Mouse (Mus musculus) megakaryocyte progenitor cell, adult 5-6 weeks (primary cell): Measurements from ENCODE around the gene Gm11562. TPM values are rescaled to one million over a fixed set of nuclear protein-coding genes. Genes with fewer than 3 reads are reported as not detected.

ENCODE experiments used
- ATAC-seq: replicated peaks from 2 replicates; pipeline ENCODE4 v1.8.0; 2016; ENCODE audit warnings: mild to moderate bottlenecking, moderate TSS enrichment, inconsistent platforms; ENCODE audit not compliant: poor library complexity
- total RNA-seq, 2 experiments: library from RNA; stranded (forward) in 1 of 2; stranded (reverse) in 1 of 2; fragments of 157-497, 149-512 nt in 1 of 2; fragments of 200-1000 nt in 1 of 2; gene quantifications; 2 replicates each; pipeline versions ENCODE4 v1.2.3 to v1.2.4; 2015 to 2017

The Gm11562 gene
- total RNA-seq, 2 experiments from 2014 or later, result not detected

DNA sequence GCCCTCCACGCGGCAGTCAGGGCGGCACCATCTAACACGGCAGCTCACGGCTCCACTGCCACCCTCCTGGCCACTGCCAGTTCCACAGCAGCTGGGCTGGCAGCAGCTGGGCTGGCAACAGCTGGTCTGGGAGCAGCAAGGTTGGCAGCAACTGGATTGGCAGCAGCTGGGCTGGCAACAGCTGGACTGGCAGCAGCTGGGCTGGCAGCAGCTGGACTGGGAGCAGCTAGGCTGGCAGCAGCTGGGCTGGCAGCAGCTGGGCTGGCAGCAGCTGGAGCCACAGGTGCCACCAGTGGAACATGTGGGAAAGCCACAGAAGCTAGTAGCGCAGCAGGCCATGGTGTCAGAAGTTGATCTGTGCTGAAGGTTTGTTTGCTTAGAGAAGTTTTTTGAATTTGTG lies 29.3 kb downstream of the Gm11562 start, which contains the start of gene Krtap1-3:
Gene Krtap1-3 (minus strand): TSS at position 359 of the 400 bp plus-strand sequence.
- no peak for ATAC-seq

DNA sequence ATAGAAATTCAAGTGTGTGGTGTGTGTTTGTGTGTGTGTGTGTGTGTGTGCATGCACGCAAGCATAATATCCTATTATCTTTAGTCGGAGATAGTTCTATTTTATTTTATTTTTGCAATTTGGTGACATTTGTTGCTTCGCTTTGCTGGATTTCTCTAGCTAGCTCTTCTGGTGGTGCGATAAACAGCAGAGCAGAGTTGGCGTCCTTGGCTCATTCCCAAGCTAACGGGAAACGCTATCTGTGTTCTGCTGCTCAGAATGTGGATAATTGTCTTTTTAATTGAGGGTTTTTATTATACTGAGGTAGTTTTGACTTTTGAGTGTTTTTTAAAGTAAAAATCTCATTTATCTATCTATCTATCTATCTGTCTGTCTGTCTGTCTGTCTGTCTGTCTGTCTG lies 35.1 kb downstream of the Gm11562 start:
- no peak for ATAC-seq

DNA sequence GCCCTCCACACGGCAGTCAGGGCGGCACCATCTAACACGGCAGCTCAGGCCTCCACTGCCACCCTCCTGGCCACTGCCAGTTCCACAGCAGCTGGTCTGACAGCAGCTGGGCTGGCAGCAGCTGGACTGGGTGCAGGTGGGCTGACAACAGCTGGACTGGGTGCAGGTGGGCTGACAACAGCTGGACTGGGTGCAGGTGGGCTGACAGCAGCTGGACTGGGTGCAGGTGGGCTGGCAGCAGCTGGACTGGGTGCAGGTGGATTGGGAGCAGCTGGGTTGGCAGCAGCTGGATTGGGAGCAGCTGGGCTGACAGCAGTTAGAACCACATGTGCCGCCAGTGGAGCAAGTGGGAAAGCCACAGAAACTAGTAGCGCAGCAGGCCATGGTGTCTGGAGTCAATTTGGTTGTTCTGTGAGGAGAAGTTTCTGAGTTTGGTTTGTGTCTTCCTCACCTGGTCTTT lies 37.0 kb downstream of the Gm11562 start, which contains the start of gene Krtap1-4:
Gene Krtap1-4 (minus strand): TSS at position 410 of the 460 bp plus-strand sequence.
- no peak for ATAC-seq

DNA sequence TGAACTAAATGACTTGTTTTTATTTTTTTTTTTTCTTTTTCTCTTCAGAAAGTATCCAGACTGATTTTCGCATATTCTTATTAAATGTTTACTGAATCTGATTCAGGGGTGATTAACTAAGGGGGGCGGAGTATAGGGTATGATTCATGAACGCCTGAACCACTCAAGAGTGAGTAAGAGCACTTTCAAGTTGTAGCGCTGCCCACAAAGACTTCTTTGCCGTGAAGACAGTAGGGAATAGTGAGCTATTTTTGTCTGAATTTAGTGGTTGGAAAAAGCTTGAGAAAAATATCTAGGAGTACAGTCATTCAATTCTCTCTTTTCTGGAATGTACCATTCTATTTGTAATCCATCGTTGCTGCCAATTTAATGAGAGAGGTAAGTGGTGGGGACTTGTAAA lies 38.7 kb downstream of the Gm11562 start:
- no peak for ATAC-seq

DNA sequence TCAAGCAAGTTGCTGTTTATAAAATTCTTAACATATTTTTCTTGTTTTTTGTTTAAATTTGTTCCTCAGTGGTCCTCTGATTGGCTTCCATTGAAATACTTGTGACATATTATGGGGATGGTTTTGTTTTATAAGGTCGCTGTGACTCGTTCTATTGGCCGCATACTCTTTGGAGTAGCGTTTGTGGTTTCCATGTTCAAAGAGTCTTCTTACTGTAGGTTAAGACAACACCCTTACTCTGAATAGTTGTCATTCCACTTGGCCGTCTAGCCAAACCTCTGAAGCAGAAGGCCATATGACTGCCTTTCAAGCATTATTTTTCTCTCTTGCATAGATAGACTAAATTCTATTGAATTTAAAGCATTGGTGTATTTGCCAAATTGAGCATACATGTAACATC lies 39.2 kb downstream of the Gm11562 start:
- ATAC-seq, result no peak

DNA sequence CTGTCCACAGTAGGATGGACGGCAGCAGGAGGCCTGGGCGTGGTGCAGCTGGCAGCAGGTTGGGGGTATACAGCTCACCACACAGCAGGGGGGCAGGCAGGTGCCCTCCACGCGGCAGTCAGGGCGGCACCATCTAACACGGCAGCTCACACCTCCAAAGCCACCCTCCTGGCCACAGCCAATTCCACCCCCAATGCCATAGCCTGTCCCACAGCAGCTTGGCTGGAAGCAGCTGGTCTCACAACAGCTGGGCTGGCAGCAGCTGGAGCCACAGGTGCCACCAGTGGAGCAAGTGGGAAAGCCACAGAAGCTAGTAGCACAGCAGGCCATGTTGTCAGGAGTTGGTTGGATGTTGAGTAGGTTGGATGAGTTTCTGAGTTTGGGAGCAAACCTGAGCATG lies 39.6 kb downstream of the Gm11562 start, which contains the start of gene Krtap1-5:
Gene Krtap1-5 (minus strand): TSS at position 381 of the 400 bp plus-strand sequence.
- ATAC-seq, result no peak

DNA sequence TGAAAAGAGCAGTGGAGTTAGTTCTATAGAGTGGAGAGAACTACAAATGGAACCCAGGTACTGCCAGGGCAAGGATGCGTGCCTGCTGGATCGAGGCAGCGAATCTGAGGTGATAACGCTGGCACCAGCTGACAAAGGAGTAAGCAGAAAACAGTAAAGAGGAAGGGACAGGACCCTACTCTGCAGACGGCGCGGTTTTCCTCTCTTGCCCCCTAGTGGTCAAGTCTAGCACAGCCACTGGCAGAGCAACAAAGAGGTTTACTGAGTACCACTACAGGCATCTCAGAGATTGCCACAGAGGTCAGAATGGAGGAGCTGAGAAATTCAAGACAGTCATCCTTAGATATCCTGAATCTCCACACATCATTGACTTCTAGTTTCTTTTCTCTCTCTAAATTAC lies 46.1 kb downstream of the Gm11562 start:
- ATAC-seq, result peak; percentile 92

DNA sequence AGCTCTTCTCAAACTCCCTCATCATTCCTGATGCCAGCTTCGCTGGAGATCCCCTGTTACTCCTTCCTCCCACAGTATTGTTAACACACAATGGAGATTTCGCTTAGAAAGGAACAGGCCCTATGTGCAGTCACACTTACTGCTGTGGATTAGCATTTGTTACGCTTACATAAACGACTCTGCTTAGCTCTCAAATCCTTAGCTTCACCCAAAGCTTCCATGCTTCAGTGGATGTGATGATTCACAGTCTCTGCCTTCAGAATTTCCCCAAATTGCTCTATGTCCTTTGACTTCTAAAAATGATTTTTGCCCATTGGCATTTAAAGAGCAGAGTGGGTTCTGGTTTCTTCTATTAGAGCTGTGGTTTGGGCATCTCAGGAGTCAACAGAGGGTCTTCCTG lies 47.1 kb downstream of the Gm11562 start:
- ATAC-seq, result no peak

Other genes with a start within 250 kb of the Gm11562 start
Only the 30 nearest of the 38 such genes appear.
- not detected in 2 replicates for gene Krt20, start 182.3 kb downstream of the Gm11562 start, total RNA-seq (2015)
- not detected in 2 replicates for gene Krt20, start 182.3 kb downstream of the Gm11562 start, total RNA-seq (2017)
- gene Krt23, start 127.3 kb downstream of the Gm11562 start, total RNA-seq (2015), result not detected in 2 replicates
- not detected in 2 replicates for gene Krt23, start 127.3 kb downstream of the Gm11562 start, total RNA-seq (2017)
- gene Krt39, start 99.1 kb downstream of the Gm11562 start, total RNA-seq (2015), result not detected in 2 replicates
- not detected in 2 replicates for gene Krt39, start 99.1 kb downstream of the Gm11562 start, total RNA-seq (2017)
- gene Krt40, start 77.3 kb downstream of the Gm11562 start, total RNA-seq (2015), result not detected in 2 replicates
- gene Krt40, start 77.3 kb downstream of the Gm11562 start, total RNA-seq (2017), result not detected in 2 replicates
- not detected in 2 replicates for gene Krtap3-3, start 69.6 kb downstream of the Gm11562 start, total RNA-seq (2015)
- gene Krtap3-3, start 69.6 kb downstream of the Gm11562 start, total RNA-seq (2017), result not detected in 2 replicates
- not detected in 2 replicates for gene Krtap3-2, start 63.6 kb downstream of the Gm11562 start, total RNA-seq (2015)
- not detected in 2 replicates for gene Krtap3-2, start 63.6 kb downstream of the Gm11562 start, total RNA-seq (2017)
- gene Gm11939, start 61.0 kb downstream of the Gm11562 start, total RNA-seq (2015), result not detected in 2 replicates
- gene Gm11939, start 61.0 kb downstream of the Gm11562 start, total RNA-seq (2017), result not detected in 2 replicates
- not detected in 2 replicates for gene Krtap3-1, start 53.8 kb downstream of the Gm11562 start, total RNA-seq (2015)
- gene Krtap3-1, start 53.8 kb downstream of the Gm11562 start, total RNA-seq (2017), result not detected in 2 replicates
- gene Krtap1-5, start 39.4 kb downstream of the Gm11562 start, total RNA-seq (2015), result not detected in 2 replicates
- not detected in 2 replicates for gene Krtap1-5, start 39.4 kb downstream of the Gm11562 start, total RNA-seq (2017)
- not detected in 2 replicates for gene Krtap1-4, start 36.8 kb downstream of the Gm11562 start, total RNA-seq (2015)
- gene Krtap1-4, start 36.8 kb downstream of the Gm11562 start, total RNA-seq (2017), result not detected in 2 replicates
- gene Krtap1-3, start 29.1 kb downstream of the Gm11562 start, total RNA-seq (2015), result not detected in 2 replicates
- not detected in 2 replicates for gene Krtap1-3, start 29.1 kb downstream of the Gm11562 start, total RNA-seq (2017)
- not detected in 2 replicates for gene Krtap9-3, start 22.3 kb downstream of the Gm11562 start, total RNA-seq (2015)
- gene Krtap9-3, start 22.3 kb downstream of the Gm11562 start, total RNA-seq (2017), result not detected in 2 replicates
- gene Gm11938, start 17.1 kb downstream of the Gm11562 start, total RNA-seq (2015), result not detected in 2 replicates
- gene Gm11938, start 17.1 kb downstream of the Gm11562 start, total RNA-seq (2017), result not detected in 2 replicates
- not detected in 2 replicates for gene Gm11937, start 10.2 kb downstream of the Gm11562 start, total RNA-seq (2015)
- gene Gm11937, start 10.2 kb downstream of the Gm11562 start, total RNA-seq (2017), result not detected in 2 replicates
- gene Krtap2-4, start 5.6 kb downstream of the Gm11562 start, total RNA-seq (2015), result not detected in 2 replicates
- not detected in 2 replicates for gene Krtap2-4, start 5.6 kb downstream of the Gm11562 start, total RNA-seq (2017)
- gene Krtap4-1, start 7.8 kb upstream of the Gm11562 start, total RNA-seq (2015), result not detected in 2 replicates
- gene Krtap4-1, start 7.8 kb upstream of the Gm11562 start, total RNA-seq (2017), result not detected in 2 replicates
- gene Krtap4-2, start 14.6 kb upstream of the Gm11562 start, total RNA-seq (2015), result not detected in 2 replicates
- gene Krtap4-2, start 14.6 kb upstream of the Gm11562 start, total RNA-seq (2017), result not detected in 2 replicates
- not detected in 2 replicates for gene Krtap4-7, start 23.7 kb upstream of the Gm11562 start, total RNA-seq (2015)
- not detected in 2 replicates for gene Krtap4-7, start 23.7 kb upstream of the Gm11562 start, total RNA-seq (2017)
- gene Gm11555, start 29.8 kb upstream of the Gm11562 start, total RNA-seq (2015), result not detected in 2 replicates
- not detected in 2 replicates for gene Gm11555, start 29.8 kb upstream of the Gm11562 start, total RNA-seq (2017)
- not detected in 2 replicates for gene Gm11563, start 38.5 kb upstream of the Gm11562 start, total RNA-seq (2015)
- not detected in 2 replicates for gene Gm11563, start 38.5 kb upstream of the Gm11562 start, total RNA-seq (2017)
- not detected in 2 replicates for gene Krtap4-6, start 45.5 kb upstream of the Gm11562 start, total RNA-seq (2015)
- gene Krtap4-6, start 45.5 kb upstream of the Gm11562 start, total RNA-seq (2017), result not detected in 2 replicates
- not detected in 2 replicates for gene Gm14190, start 70.3 kb upstream of the Gm11562 start, total RNA-seq (2015)
- not detected in 2 replicates for gene Gm14190, start 70.3 kb upstream of the Gm11562 start, total RNA-seq (2017)
- not detected in 2 replicates for gene Gm14180, start 113.9 kb upstream of the Gm11562 start, total RNA-seq (2015)
- gene Gm14180, start 113.9 kb upstream of the Gm11562 start, total RNA-seq (2017), result not detected in 2 replicates
- not detected in 2 replicates for gene Gm11595, start 152.5 kb upstream of the Gm11562 start, total RNA-seq (2015)
- gene Gm11595, start 152.5 kb upstream of the Gm11562 start, total RNA-seq (2017), result not detected in 2 replicates
- not detected in 2 replicates for gene Krtap4-8, start 160.3 kb upstream of the Gm11562 start, total RNA-seq (2015)
- gene Krtap4-8, start 160.3 kb upstream of the Gm11562 start, total RNA-seq (2017), result not detected in 2 replicates
- gene Krtap4-9, start 164.8 kb upstream of the Gm11562 start, total RNA-seq (2015), result not detected in 2 replicates
- gene Krtap4-9, start 164.8 kb upstream of the Gm11562 start, total RNA-seq (2017), result not detected in 2 replicates
- not detected in 2 replicates for gene Gm11596, start 173.0 kb upstream of the Gm11562 start, total RNA-seq (2015)
- not detected in 2 replicates for gene Gm11596, start 173.0 kb upstream of the Gm11562 start, total RNA-seq (2017)
- gene Gm11569, start 178.5 kb upstream of the Gm11562 start, total RNA-seq (2015), result not detected in 2 replicates
- not detected in 2 replicates for gene Gm11569, start 178.5 kb upstream of the Gm11562 start, total RNA-seq (2017)
- not detected in 2 replicates for gene Gm11554, start 184.0 kb upstream of the Gm11562 start, total RNA-seq (2015)
- gene Gm11554, start 184.0 kb upstream of the Gm11562 start, total RNA-seq (2017), result not detected in 2 replicates
- gene Krtap4-13, start 189.5 kb upstream of the Gm11562 start, total RNA-seq (2015), result not detected in 2 replicates
- not detected in 2 replicates for gene Krtap4-13, start 189.5 kb upstream of the Gm11562 start, total RNA-seq (2017)